Comparison of ENCODE assay signal across 26 mouse cellular contexts in genomic region chr13:92232076-92232938, GRCm38 (mm10).
DNase-seq lines count a peak whose midpoint lies in the region; ATAC-seq lines count a peak whose summit lies in the region.
"Had no signal": no experiment of that assay in that cellular context is flagged by ENCODE, and none has a peak within 500 bp of the region (broad histone marks: within the 10 kb centered on the region; RNA-seq: fewer than 3 reads in every experiment).

No protein-coding gene starts in this region.

- WGBS in hindbrain, embryonic 16.5 days = 85% methylated on average over 9 of the region's 9 CpGs
- 85% methylated on average over 9 of the region's 9 CpGs for WGBS in hindbrain, embryonic 14.5 days
- 37% methylated on average over 9 of the region's 9 CpGs for WGBS in lung, embryonic 15.5 days
- 52% methylated on average over 9 of the region's 9 CpGs for WGBS in intestine, embryonic 16.5 days

- no peaks in the 10 kb centered on the region for H3K27me3 ChIP-seq in hindbrain, embryonic 16.5 days (replicated peaks; ENCODE audit: control insufficient read depth, insufficient read depth, low read length)
- no peaks in the 10 kb centered on the region for H3K27me3 ChIP-seq in hindbrain, embryonic 14.5 days (ENCODE audit: control insufficient read depth, insufficient read depth, low read length)
- no peaks in the 10 kb centered on the region for H3K27me3 ChIP-seq in lung, embryonic 15.5 days
- H3K27me3 ChIP-seq in intestine, embryonic 16.5 days (replicated peaks; ENCODE audit: control insufficient read depth, insufficient read depth, low read length) = no peaks in the 10 kb centered on the region
- H3K27me3 ChIP-seq: forebrain, embryonic 13.5 days; heart, embryonic 13.5 days had no signal

- no peak overlapping the region for H3K4me3 ChIP-seq in hindbrain, embryonic 16.5 days (ENCODE audit: low read length)
- no peak overlapping the region for H3K4me3 ChIP-seq in hindbrain, embryonic 14.5 days (replicated peaks; ENCODE audit: low read length)
- no peak overlapping the region for H3K4me3 ChIP-seq in lung, embryonic 15.5 days
- H3K4me3 ChIP-seq in intestine, embryonic 16.5 days (ENCODE audit: low read length) = no peak overlapping the region
- H3K4me3 ChIP-seq: forebrain, embryonic 10.5 days; forebrain, embryonic 13.5 days; heart, adult 2 months; heart, embryonic 10.5 days; heart, embryonic 13.5 days had no signal

- ATAC-seq in hindbrain, embryonic 16.5 days = 0 out of 2 replicates have a peak, but pooled peaks have one; percentile 24
- ATAC-seq in hindbrain, embryonic 14.5 days (ENCODE audit: low FRiP score) = no peak
- peak; percentile 81 for ATAC-seq in lung, embryonic 15.5 days (ENCODE audit: borderline replicate concordance, extremely low read depth, low FRiP score, low TSS enrichment)
- peak; percentile 38; the same call in 1 of the 2 replicates for ATAC-seq in intestine, embryonic 16.5 days
- ATAC-seq: activated CD4-positive, CD25-positive, alpha-beta regulatory T cell, adult 4 months; CD4-positive, CD25-positive, alpha-beta regulatory T cell, adult 4 months; forebrain, embryonic 13.5 days; forebrain, embryonic 16.5 days; hindbrain, postnatal 0 days; inflammation-experienced regulatory T-cells, adult 6 months had no signal

- no peak overlapping the region for H3K9ac ChIP-seq in hindbrain, embryonic 16.5 days (ENCODE audit: low read depth, low read length)
- H3K9ac ChIP-seq in hindbrain, embryonic 14.5 days = no peak overlapping the region
- H3K9ac ChIP-seq in lung, embryonic 15.5 days = no peak overlapping the region
- H3K9ac ChIP-seq in intestine, embryonic 16.5 days (ENCODE audit: low read depth, low read length) = no peak overlapping the region
- H3K9ac ChIP-seq: forebrain, embryonic 13.5 days; heart, embryonic 13.5 days had no signal

- H3K9me3 ChIP-seq in hindbrain, embryonic 16.5 days (ENCODE audit: control insufficient read depth, low read length) = no peaks in the 10 kb centered on the region
- no peaks in the 10 kb centered on the region for H3K9me3 ChIP-seq in hindbrain, embryonic 14.5 days (ENCODE audit: control insufficient read depth, low read length)
- no peaks in the 10 kb centered on the region for H3K9me3 ChIP-seq in lung, embryonic 15.5 days
- no peaks in the 10 kb centered on the region for H3K9me3 ChIP-seq in intestine, embryonic 16.5 days (ENCODE audit: control insufficient read depth, low read length)
- H3K9me3 ChIP-seq: forebrain, embryonic 10.5 days; forebrain, embryonic 13.5 days; heart, embryonic 10.5 days; heart, embryonic 13.5 days had no signal

- DNase-seq in hindbrain, embryonic 14.5 days (ENCODE audit: low spot score) = no peak
- DNase-seq in lung, postnatal 25 days (ENCODE audit: low spot score) = no peak
- DNase-seq in MN1 (ENCODE audit: low spot score) = peak; percentile 63
- DNase-seq in adrenal gland, adult 2 months = no peak
- DNase-seq: adrenal gland, postnatal 10 days; adrenal gland, postnatal 36 days; cerebellum, adult 18-20 months; cerebellum, adult 9-10 months; cerebellum, postnatal 14 days; gastrocnemius, postnatal 10 days; gastrocnemius, postnatal 36 days; heart, adult 2 months; heart, postnatal 14 days; heart, postnatal 4 days had no signal

- H3K4me2 ChIP-seq in hindbrain, embryonic 16.5 days (ENCODE audit: low read length) = no peak overlapping the region
- H3K4me2 ChIP-seq in hindbrain, embryonic 14.5 days (replicated peaks) = no peak overlapping the region
- H3K4me2 ChIP-seq in lung, embryonic 15.5 days = no peak overlapping the region
- no peak overlapping the region for H3K4me2 ChIP-seq in intestine, embryonic 16.5 days (ENCODE audit: low read depth, low read length)
- H3K4me2 ChIP-seq: forebrain, embryonic 13.5 days; heart, embryonic 13.5 days had no signal

- H3K36me3 ChIP-seq in hindbrain, embryonic 16.5 days (ENCODE audit: control insufficient read depth, insufficient read depth, low read length) = no peaks in the 10 kb centered on the region
- H3K36me3 ChIP-seq in hindbrain, embryonic 14.5 days (replicated peaks; ENCODE audit: control insufficient read depth, insufficient read depth) = 0 out of 2 replicates have a peak, but pooled peaks cover 4% of the 10 kb centered on the region
- H3K36me3 ChIP-seq in lung, embryonic 15.5 days = no peaks in the 10 kb centered on the region; the same call in 1 of the 2 replicates
- H3K36me3 ChIP-seq in intestine, embryonic 16.5 days (ENCODE audit: control insufficient read depth, insufficient read depth, low read length) = no peaks in the 10 kb centered on the region

- H3K27ac ChIP-seq in hindbrain, embryonic 16.5 days (ENCODE audit: low read depth, low read length) = no peak overlapping the region
- no peak overlapping the region; the same call in 1 of the 2 replicates for H3K27ac ChIP-seq in hindbrain, embryonic 14.5 days
- peak overlapping the region; percentile 44; the same call in 1 of the 2 replicates for H3K27ac ChIP-seq in lung, embryonic 15.5 days
- no peak overlapping the region for H3K27ac ChIP-seq in intestine, embryonic 16.5 days (ENCODE audit: low read length)
- H3K27ac ChIP-seq: forebrain, embryonic 10.5 days; forebrain, embryonic 13.5 days; heart, adult 2 months; heart, embryonic 10.5 days; heart, embryonic 13.5 days; hindbrain, postnatal 0 days had no signal

- no peaks in the 10 kb centered on the region for H3K4me1 ChIP-seq in hindbrain, embryonic 16.5 days (ENCODE audit: control insufficient read depth, insufficient read depth, low read depth, low read length)
- H3K4me1 ChIP-seq in hindbrain, embryonic 14.5 days (replicated peaks; ENCODE audit: control insufficient read depth, insufficient read depth, low read length) = no peaks in the 10 kb centered on the region
- peaks cover 14% of the 10 kb centered on the region; the same call in 1 of the 2 replicates for H3K4me1 ChIP-seq in lung, embryonic 15.5 days
- H3K4me1 ChIP-seq in intestine, embryonic 16.5 days (ENCODE audit: control insufficient read depth, insufficient read depth, low read length) = no peaks in the 10 kb centered on the region
- H3K4me1 ChIP-seq: forebrain, embryonic 10.5 days; forebrain, embryonic 13.5 days; heart, embryonic 10.5 days; heart, embryonic 13.5 days had no signal
